Mouse (Mus musculus) effector memory CD4-positive, alpha-beta T cell, adult 7 months (primary cell): ENCODE measurements around the gene Gm6482. TPM values are rescaled to one million over a fixed set of nuclear protein-coding genes. Genes with fewer than 3 reads are reported as not detected.

Experiments used
- polyA plus RNA-seq: library from polyadenylated mRNA; unstranded; fragments of 100-300 nt; shearing (Covaris generic); gene quantifications from one replicate; pipeline ENCODE4 v1.2.1, GENCODE M21; 2017

Gene Gm6482
- polyA plus RNA-seq, result not detected

GRCm38 (mm10) chr14:41408181-41408580, at the start of gene Gm6482:
Gm6482 (minus strand) TSS chr14:41408281.

GRCm38 (mm10) chr14:41453418-41453817, 45.3 kb upstream of the Gm6482 start, which contains the start of gene Gm7954:
Gm7954 (minus strand) TSS chr14:41453518.

GRCm38 (mm10) chr14:41386279-41386678, 21.8 kb downstream of the Gm6482 start, which contains the start of gene Gm7945:
Gm7945 (minus strand) TSS chr14:41386379.

Other genes starting within 250 kb of the Gm6482 start
- 0.28 TPM for gene Sftpd, start 223.1 kb downstream of the Gm6482 start, polyA plus RNA-seq
- gene Gm2832, start 129.5 kb downstream of the Gm6482 start, polyA plus RNA-seq, result not detected
- 0.24 TPM for gene Gm5798, start 59.7 kb downstream of the Gm6482 start, polyA plus RNA-seq
- not detected for gene Gm7945, start 21.9 kb downstream of the Gm6482 start, polyA plus RNA-seq
- gene Gm7954, start 45.2 kb upstream of the Gm6482 start, polyA plus RNA-seq, result not detected
- gene Gm3486, start 81.2 kb upstream of the Gm6482 start, polyA plus RNA-seq, result not detected
- gene Gm7970, start 147.3 kb upstream of the Gm6482 start, polyA plus RNA-seq, result not detected
- not detected for gene 1700049E17Rik2, start 164.9 kb upstream of the Gm6482 start, polyA plus RNA-seq
- gene Gm3072, start 216.3 kb upstream of the Gm6482 start, polyA plus RNA-seq, result not detected
- gene Gm3676, start 238.2 kb upstream of the Gm6482 start, polyA plus RNA-seq, result not detected